Mouse (Mus musculus): ENCODE data around the gene Gm11733. TPM values are rescaled to one million over a fixed set of nuclear protein-coding genes. Genes with fewer than 3 reads are reported as not detected.
"Not testable (repeated sequence)": the region's sequence is repeated elsewhere in the genome, so short reads cannot be mapped to it uniquely, and the experiment has no call there.

Gene Gm11733
- total and polyA plus RNA-seq, 3 experiments, result 0.06 TPM; not detected in 2

DNA sequence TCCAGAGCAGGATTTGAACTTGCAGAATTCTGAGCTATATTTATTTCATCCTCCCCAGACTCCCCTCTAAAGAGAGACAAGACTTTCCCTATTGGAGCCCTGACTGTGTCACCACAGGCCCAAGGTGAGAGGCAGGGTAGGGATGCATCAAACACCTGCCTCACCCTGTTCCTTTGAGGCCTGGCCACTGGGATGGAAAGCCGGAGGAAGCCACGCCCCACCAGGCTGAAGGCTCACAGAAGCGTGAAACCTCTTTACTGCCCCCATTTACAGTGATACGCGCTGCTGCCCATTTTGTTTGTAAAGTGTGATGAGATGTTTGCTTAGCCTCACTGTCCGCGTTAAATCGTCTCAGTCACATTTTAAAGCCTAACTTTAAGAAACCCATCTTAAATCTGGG is 25.0 kb upstream of the Gm11733 start:
- no peak for DNase-seq (ENCODE audit: low read depth, low spot score)
- H3K27me3 ChIP-seq (ENCODE audit: control insufficient read depth in 1 of 2, insufficient read depth in 2 of 2, low read length in 2 of 2), result peaks cover 0 to 2% of the 10 kb centered on the region in 2 experiments; a peak in 1 of 4 replicates

DNA sequence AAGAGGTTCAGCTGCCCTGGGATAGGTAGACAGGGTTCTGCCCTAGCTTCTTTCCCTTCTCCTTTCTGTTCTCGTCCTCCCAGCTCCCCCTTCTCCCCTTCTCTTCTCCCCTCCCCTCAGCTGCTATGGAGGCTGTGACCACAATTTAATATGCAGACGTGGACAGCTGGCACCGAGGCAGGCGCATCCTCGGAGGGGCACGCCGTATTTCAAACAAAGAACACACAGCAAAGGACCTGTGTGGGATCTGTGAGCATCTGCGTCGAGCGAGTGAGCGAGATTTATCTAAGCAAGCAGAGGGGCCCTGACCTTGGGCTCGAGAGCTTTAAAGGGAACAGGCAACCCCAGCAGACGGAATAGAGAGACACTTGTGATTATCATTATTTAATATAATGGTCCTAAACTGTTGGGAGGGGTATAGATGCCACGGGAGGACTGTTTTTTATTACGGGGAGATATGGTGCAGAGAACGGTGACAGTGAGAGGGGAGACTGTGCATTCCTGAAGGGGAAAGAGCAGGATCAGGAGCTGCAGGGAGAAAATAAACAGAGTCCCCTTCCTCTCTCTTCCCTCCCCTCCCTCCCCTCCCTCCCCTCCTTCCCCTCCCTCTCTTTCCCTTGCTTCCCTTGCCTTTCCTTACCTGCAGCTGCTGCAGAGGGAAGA is 21.8 kb upstream of the Gm11733 start:
- TF ChIP-seq SMC3 (IDR thresholded peaks at IDR 0.05; ENCODE audit: low read depth, low read length) (no peak), SIN3A (IDR thresholded peaks at IDR 0.05; ENCODE audit: low read length) (no peak)
- no peaks in the 10 kb centered on the region for H3K4me1 ChIP-seq (ENCODE audit: control insufficient read depth in 1 of 2, insufficient read depth in 2 of 2, low read length in 2 of 2)
- no peaks in the 10 kb centered on the region for H3K36me3 ChIP-seq (ENCODE audit: control insufficient read depth in 1 of 2, insufficient read depth in 2 of 2, low read length in 2 of 2)

More for the DNA sequence above, 25.0 kb upstream of the Gm11733 start:
- H3K4me1 ChIP-seq (ENCODE audit: control insufficient read depth in 1 of 2, insufficient read depth in 2 of 2, low read length in 2 of 2), result no peaks in the 10 kb centered on the region
- H3K79me2 ChIP-seq (ENCODE audit: control insufficient read depth, insufficient read depth, low read length, poor library complexity), result no peaks in the 10 kb centered on the region
- TF ChIP-seq ZMIZ1 (IDR thresholded peaks at IDR 0.05; ENCODE audit: low read depth, low read length), result no peak
- H3K27ac ChIP-seq (ENCODE audit: control insufficient read depth, low read depth, low read length), result no peak overlapping the region
- no peaks in the 10 kb centered on the region for H3K36me3 ChIP-seq (ENCODE audit: control insufficient read depth in 1 of 2, insufficient read depth in 2 of 2, low read length in 2 of 2)
- no peaks in the 10 kb centered on the region for H3K9me3 ChIP-seq (replicated peaks; ENCODE audit: insufficient read depth, low read length)
- no peak overlapping the region for H3K9ac ChIP-seq (ENCODE audit: control insufficient read depth, low read depth, low read length, poor library complexity, severe bottlenecking)
- no peak overlapping the region for H3K4me3 ChIP-seq (ENCODE audit: control insufficient read depth in 1 of 2, insufficient read depth in 1 of 2, low read depth in 2 of 2, low read length in 2 of 2)

DNA sequence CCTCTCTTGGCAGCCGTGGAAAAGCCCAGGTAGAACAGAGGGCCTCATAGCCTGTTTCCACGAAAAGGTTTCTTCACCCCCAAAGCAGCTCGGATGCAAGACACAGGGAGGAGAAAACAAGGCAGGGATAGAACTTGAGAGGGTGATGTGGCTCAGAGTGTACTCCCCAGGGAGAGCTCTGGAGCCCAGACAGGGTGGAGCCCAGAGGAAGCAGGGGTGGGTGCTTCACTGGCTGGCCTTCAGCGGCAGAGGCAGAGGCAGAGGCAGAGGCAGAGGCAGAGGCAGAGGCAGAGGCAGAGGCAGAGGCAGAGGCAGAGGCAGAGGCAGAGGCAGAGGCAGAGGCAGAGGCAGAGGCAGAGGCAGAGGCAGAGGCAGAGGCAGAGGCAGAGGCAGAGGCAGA is 20.8 kb upstream of the Gm11733 start:
- not testable (repeated sequence) for H3K36me3 ChIP-seq (ENCODE audit: control insufficient read depth in 1 of 2, insufficient read depth in 2 of 2, low read length in 2 of 2); H3K9ac ChIP-seq (ENCODE audit: control insufficient read depth, low read depth, low read length, poor library complexity, severe bottlenecking); H3K27ac ChIP-seq (ENCODE audit: control insufficient read depth, low read depth, low read length); DNase-seq (ENCODE audit: low read depth, low spot score); H3K9me3 ChIP-seq (replicated peaks; ENCODE audit: insufficient read depth, low read length); H3K79me2 ChIP-seq (ENCODE audit: control insufficient read depth, insufficient read depth, low read length, poor library complexity); H3K4me3 ChIP-seq (ENCODE audit: control insufficient read depth in 1 of 2, insufficient read depth in 1 of 2, low read depth in 2 of 2, low read length in 2 of 2); H3K27me3 ChIP-seq (ENCODE audit: control insufficient read depth in 1 of 2, insufficient read depth in 2 of 2, low read length in 2 of 2); H3K4me1 ChIP-seq (ENCODE audit: control insufficient read depth in 1 of 2, insufficient read depth in 2 of 2, low read length in 2 of 2)

More for the DNA sequence above, 21.8 kb upstream of the Gm11733 start:
- H3K27me3 ChIP-seq (ENCODE audit: control insufficient read depth in 1 of 2, insufficient read depth in 2 of 2, low read length in 2 of 2), result peaks cover 0 to 4% of the 10 kb centered on the region in 2 experiments; a peak in 1 of 4 replicates
- no peak for DNase-seq (ENCODE audit: low read depth, low spot score)
- no peak overlapping the region for H3K27ac ChIP-seq (ENCODE audit: control insufficient read depth, low read depth, low read length)
- H3K9ac ChIP-seq (ENCODE audit: control insufficient read depth, low read depth, low read length, poor library complexity, severe bottlenecking), result no peak overlapping the region
- H3K79me2 ChIP-seq (ENCODE audit: control insufficient read depth, insufficient read depth, low read length, poor library complexity), result no peaks in the 10 kb centered on the region
- no peak overlapping the region for H3K4me3 ChIP-seq (ENCODE audit: control insufficient read depth in 1 of 2, insufficient read depth in 1 of 2, low read depth in 2 of 2, low read length in 2 of 2)
- H3K9me3 ChIP-seq (replicated peaks; ENCODE audit: insufficient read depth, low read length), result no peaks in the 10 kb centered on the region

DNA sequence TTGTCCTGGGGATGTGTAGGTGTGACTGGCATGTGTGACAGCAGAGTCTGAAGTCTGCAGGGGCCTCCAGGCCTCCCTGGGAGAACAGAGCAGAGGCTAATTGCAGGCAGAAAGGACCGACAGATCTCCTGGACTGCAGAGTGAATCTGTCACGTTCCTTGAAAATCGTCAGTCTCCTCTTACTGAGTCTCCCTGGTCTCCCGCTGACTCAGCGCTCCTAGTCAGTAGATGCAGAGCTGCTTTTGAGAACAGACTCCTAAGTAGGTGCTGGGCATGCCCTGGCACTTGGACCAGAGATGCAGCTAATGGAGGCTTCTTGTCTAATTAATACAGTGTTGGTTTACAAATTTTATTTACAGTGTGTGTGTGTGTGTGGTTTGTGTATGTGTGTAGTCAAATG is 17.9 kb upstream of the Gm11733 start:
- no peak overlapping the region for H3K27ac ChIP-seq (ENCODE audit: control insufficient read depth, low read depth, low read length)
- H3K4me3 ChIP-seq (ENCODE audit: control insufficient read depth in 1 of 2, insufficient read depth in 1 of 2, low read depth in 2 of 2, low read length in 2 of 2), result no peak overlapping the region
- TF ChIP-seq TAL1 (IDR thresholded peaks at IDR 0.05; ENCODE audit: low read length) (no peak), ELF1 (IDR thresholded peaks at IDR 0.05; ENCODE audit: low read depth, low read length) (no peak), GABPA (IDR thresholded peaks at IDR 0.05; ENCODE audit: low read depth, low read length) (no peak), ZC3H11A (IDR thresholded peaks at IDR 0.05; ENCODE audit: low read depth, low read length) (no peak), CHD1 (IDR thresholded peaks at IDR 0.05; ENCODE audit: low read depth, low read length) (no peak), BHLHE40 (IDR thresholded peaks at IDR 0.05; ENCODE audit: borderline replicate concordance, low read depth, low read length) (no peak), RAD21 (IDR thresholded peaks at IDR 0.05; ENCODE audit: low read depth, low read length) (no peak), HCFC1 (IDR thresholded peaks at IDR 0.05; ENCODE audit: low read depth, low read length) (no peak), KAT2A (conservative IDR thresholded peaks at IDR 0.05; ENCODE audit: low read depth, low read length) (no peak), ZMIZ1 (IDR thresholded peaks at IDR 0.05; ENCODE audit: low read depth, low read length) (no peak), TCF12 (IDR thresholded peaks at IDR 0.05; ENCODE audit: low read depth, low read length) (no peak), MAX (IDR thresholded peaks at IDR 0.05; ENCODE audit: low read length) (no peak), TBP (IDR thresholded peaks at IDR 0.05; ENCODE audit: low read depth, low read length) (no peak), MYC (IDR thresholded peaks at IDR 0.05; ENCODE audit: low read depth, low read length) (no peak), MAFK (IDR thresholded peaks at IDR 0.05; ENCODE audit: borderline replicate concordance, low read depth, low read length) (no peak), NELFE (IDR thresholded peaks at IDR 0.05; ENCODE audit: low read depth, low read length) (no peak)
- H3K36me3 ChIP-seq (ENCODE audit: control insufficient read depth in 1 of 2, insufficient read depth in 2 of 2, low read length in 2 of 2), result no peaks in the 10 kb centered on the region
- no peaks in the 10 kb centered on the region for H3K9me3 ChIP-seq (replicated peaks; ENCODE audit: insufficient read depth, low read length)
- DNase-seq (ENCODE audit: low read depth, low spot score), result no peak
- H3K79me2 ChIP-seq (ENCODE audit: control insufficient read depth, insufficient read depth, low read length, poor library complexity), result no peaks in the 10 kb centered on the region
- H3K4me1 ChIP-seq (ENCODE audit: control insufficient read depth in 1 of 2, insufficient read depth in 2 of 2, low read length in 2 of 2), result no peaks in the 10 kb centered on the region
- peaks cover 4 to 5% of the 10 kb centered on the region in 2 experiments; a peak in 2 of 4 replicates for H3K27me3 ChIP-seq (ENCODE audit: control insufficient read depth in 1 of 2, insufficient read depth in 2 of 2, low read length in 2 of 2)
- H3K9ac ChIP-seq (ENCODE audit: control insufficient read depth, low read depth, low read length, poor library complexity, severe bottlenecking), result no peak overlapping the region

Data from MEL (cell line).